30 mouse cellular contexts compared by ENCODE assay signal in the genomic region with DNA sequence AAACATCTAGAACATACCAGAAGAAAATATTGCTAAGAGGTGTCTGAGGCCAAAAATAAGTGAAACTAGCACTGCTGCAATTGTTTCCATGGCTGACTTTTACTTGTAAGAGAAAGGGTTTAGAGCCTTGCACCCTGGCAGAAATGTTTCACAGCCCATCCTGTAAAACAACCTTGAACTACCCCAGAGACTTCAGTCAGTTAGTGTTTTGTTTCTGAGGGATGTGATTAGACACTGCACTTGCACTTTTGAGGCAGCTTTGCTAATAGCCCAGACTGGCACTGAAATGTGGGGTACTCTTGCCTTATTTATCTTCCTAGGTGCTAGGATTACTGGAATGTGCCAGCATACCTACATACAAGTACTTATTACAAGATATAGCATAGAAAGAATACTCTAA. TPM values are rescaled to one million over a fixed set of nuclear protein-coding genes. Genes with fewer than 3 reads are reported as not detected.
"Had no signal": no experiment of that assay in that cellular context is flagged by ENCODE, and none has a peak within 500 bp of the region (broad histone marks: within the 10 kb centered on the region; RNA-seq: fewer than 3 reads in every experiment).

No protein-coding gene starts in this region.

- H3K36me3 ChIP-seq: hindbrain, embryonic 15.5 days had no signal

- H3K27ac ChIP-seq: heart, embryonic 13.5 days; heart, embryonic 15.5 days; hindbrain, embryonic 10.5 days; hindbrain, embryonic 12.5 days; hindbrain, embryonic 13.5 days; hindbrain, embryonic 14.5 days; hindbrain, embryonic 15.5 days; hindbrain, postnatal 0 days; intestine, embryonic 15.5 days; kidney, embryonic 15.5 days; kidney, postnatal 0 days; left cerebral cortex, adult 2 months had no signal

- H3K4me1 ChIP-seq: heart, embryonic 13.5 days; heart, embryonic 15.5 days; hindbrain, embryonic 10.5 days; hindbrain, embryonic 12.5 days; hindbrain, embryonic 13.5 days; hindbrain, embryonic 15.5 days; intestine, embryonic 15.5 days; kidney, embryonic 15.5 days had no signal

- DNase-seq: heart, postnatal 10 days; heart, postnatal 14 days; heart, postnatal 36 days; heart, postnatal 4 days; kidney, adult 11 months; kidney, adult 18-20 months; kidney, adult 2 months; kidney, adult 8-10 months; kidney, adult 9 months; kidney, postnatal 10 days; kidney, postnatal 14 days; kidney, postnatal 25 days; kidney, postnatal 36 days; kidney, postnatal 4 days; layer of hippocampus, adult 9-11 months; layer of hippocampus, postnatal 36 days had no signal

- H3K9me3 ChIP-seq: heart, embryonic 13.5 days; heart, embryonic 15.5 days; hindbrain, embryonic 10.5 days; hindbrain, embryonic 12.5 days; hindbrain, embryonic 13.5 days; hindbrain, embryonic 15.5 days; intestine, embryonic 15.5 days; kidney, embryonic 15.5 days had no signal

- H3K4me3 ChIP-seq: heart, embryonic 13.5 days; heart, embryonic 15.5 days; hindbrain, embryonic 10.5 days; hindbrain, embryonic 12.5 days; hindbrain, embryonic 13.5 days; hindbrain, embryonic 15.5 days; intestine, embryonic 15.5 days; kidney, embryonic 15.5 days; layer of hippocampus, adult 2 months; left cerebral cortex, adult 2 months had no signal

- H3K27me3 ChIP-seq: heart, embryonic 13.5 days; heart, embryonic 15.5 days; hindbrain, embryonic 12.5 days; hindbrain, embryonic 13.5 days; hindbrain, embryonic 15.5 days; intestine, embryonic 15.5 days; kidney, embryonic 15.5 days had no signal

RNA-seq across cellular contexts. Expression of a gene that starts 28.7 kb away (rescaled TPM):
- total RNA-seq: heart, postnatal 36 days had no signal
- polyA plus RNA-seq: large intestine, adult 2 months had no signal
